Mouse (Mus musculus) left cerebral cortex, postnatal 25 days (tissue): ENCODE measurements at regions not wholly inside any gene's neighbourhood (a gene's known extent, or its start where the extent isn't known, plus 50 kb on each side); places are given as distances from the start of the nearest gene placed in this dataset.
A peak's percentile ranks its signal among the peaks of the same experiment; 100 is the strongest.
"Not testable (repeated sequence)": the region's sequence is repeated elsewhere in the genome, so short reads cannot be mapped to it uniquely, and the experiment has no call there.

Experiments
- DNase-seq, 2 experiments: peaks; one replicate each; pipeline ENCODE4 v3.0.0; 2022; ENCODE audit warnings: low spot score in 2 of 2, mixed read lengths in 1 of 2
- intact Hi-C: fragments of 180-260 bp; cut with DNase I; formaldehyde crosslinking; loops from one replicate; pipeline ENCODE4 v1.15.1; 2025

DNA sequence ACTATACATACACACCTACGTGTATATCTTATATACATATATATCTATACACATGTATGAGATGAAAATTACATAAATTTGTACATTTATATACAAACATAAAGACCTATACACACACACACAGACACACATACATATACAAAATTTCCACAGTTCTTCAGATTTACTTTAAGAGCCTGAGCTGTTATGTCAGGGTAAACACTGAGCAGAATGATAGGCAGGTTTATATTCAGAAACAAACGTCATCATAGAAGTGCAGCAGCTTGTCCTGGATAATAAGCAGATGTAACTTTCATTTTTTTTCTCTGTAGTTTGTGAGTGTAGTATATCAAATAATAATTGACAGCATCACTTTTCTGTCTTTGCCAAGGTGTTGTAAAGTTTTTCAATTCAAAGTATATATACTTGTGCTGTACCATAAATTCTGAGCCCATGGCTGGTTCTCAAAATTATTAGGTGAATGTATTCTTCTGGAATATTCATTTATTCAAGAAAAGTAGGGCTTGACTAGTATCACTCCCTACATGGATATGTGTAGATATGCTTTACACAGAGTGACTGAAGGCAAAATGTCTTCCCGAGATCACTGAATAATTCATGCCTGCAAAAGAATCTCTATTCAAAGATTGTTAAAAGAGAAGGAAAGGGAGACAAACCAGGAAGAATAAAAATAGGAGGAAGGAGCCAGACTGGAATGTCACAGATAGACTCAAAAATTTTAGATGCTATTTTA, 583.8 kb upstream of the Brinp3 start:
- intact Hi-C loops = no loop called here
- no peak for DNase-seq

- no peak for DNase-seq
- intact Hi-C loops = no loop called here
Measured at GRCm38 (mm10) chr1:145935798-145936197, 558.8 kb upstream of the Brinp3 start.

DNA sequence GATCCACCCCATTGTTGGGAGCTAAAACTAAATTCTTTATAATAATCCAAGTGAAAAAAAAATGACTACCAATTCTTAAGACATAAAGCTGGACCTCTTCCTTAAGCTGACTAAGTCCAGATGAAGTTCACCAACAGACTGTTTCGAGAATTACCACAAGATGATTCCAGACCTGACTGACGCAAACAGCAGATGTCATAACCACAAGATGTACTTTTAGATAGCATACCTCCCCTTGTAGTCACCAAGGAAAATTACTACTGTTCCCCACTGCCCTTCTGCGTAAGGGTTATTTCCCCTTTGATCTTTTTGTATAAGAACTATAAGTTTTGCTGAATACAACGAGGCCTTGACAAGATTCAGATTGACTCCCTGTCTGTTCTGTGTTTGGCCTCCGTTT, 536.8 kb upstream of the Brinp3 start:
- intact Hi-C loops, DNase-seq: not testable (repeated sequence)

DNA sequence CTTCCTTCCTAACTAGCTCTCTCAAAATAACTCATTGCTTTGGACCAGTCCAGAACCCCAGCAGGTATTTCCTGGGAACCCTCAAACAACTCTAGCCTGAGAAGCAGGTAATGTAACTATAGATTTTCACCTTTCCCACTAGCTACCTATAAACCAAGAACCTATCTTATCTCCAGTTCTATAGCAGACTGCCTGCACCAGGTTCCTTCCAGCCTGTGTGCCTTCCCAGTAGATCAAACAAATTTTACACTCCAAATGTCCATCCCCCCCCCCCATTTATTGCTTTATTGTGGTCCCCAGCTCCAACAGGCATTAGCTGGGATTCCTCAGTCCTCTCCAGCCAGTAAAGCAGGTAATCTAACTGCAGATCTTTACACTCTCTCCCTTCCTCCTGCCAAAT, 532.3 kb upstream of the Brinp3 start:
- DNase-seq = no peak
- intact Hi-C loops = no loop called here

GRCm38 (mm10) chr1:145968026-145968425, 526.5 kb upstream of the Brinp3 start:
- intact Hi-C loops = no loop called here
- no peak for DNase-seq

GRCm38 (mm10) chr1:145972416-145972815, 522.1 kb upstream of the Brinp3 start:
- no peak for DNase-seq
- intact Hi-C loops = no loop called here

DNA sequence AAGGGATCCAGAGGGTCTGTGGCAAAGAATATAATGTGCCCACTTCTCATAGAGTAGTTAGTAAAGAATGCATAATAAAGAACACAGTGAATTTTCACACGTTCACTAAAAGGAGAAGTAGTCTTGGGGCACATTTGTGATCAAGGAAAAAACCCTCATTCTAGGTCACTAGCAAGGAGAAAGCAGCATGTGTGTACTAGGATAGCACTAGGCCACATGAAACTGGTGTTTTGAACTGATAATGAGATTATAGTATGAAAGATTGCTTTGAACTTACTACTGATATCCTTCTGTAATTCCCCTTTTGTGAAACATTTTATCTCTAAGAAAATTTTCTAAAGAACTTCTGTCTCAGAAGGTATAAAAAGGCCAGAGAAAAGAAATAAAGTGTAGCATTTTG, 492.6 kb upstream of the Brinp3 start:
- intact Hi-C loops = no loop called here
- DNase-seq = no peak

DNA sequence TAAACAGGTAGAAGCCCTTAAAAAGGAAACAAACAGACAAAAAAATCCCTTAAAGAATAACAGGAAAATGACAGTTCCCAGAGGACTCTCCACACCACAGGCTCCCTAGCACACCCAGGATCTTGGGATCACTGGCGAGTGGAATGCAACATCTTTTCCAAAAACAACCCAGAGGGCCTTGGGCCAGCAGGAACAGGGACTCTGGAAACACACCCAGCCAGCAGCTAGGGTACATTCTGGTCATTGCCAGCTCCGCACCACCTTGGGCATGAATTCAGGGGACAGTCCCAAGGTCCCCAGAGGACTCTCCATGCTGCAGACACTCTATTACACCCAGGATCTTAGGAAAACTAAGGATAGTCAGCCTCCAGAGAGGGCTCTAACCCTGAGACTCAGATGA, 479.5 kb upstream of the Brinp3 start:
- intact Hi-C loops = no loop called here
- DNase-seq = no peak

DNA sequence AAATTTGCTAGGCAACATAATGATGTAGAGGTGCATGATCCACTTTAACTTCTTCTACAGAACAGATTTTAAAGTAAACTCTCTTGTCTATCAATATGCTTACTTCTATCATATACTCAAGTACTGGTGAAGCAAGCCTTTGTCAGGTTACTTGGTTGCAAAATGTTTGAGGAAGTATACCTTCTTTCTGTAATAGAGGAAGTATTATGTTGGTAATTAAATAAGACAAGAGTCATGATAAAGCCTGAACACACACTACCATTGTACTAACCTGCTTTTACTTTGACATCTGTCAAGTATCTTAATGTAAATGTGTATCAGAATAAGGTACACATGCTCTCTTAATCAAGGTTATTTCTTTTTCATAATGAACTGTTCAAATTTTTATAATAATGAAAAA, 467.9 kb upstream of the Brinp3 start:
- intact Hi-C loops = no loop called here

GRCm38 (mm10) chr1:146027650-146028049, 466.9 kb upstream of the Brinp3 start:
- intact Hi-C loops = no loop called here
- peak in 1 of 2 experiments; percentile 5 for DNase-seq

More for the DNA sequence above, 467.9 kb upstream of the Brinp3 start:
- no peak for DNase-seq

DNA sequence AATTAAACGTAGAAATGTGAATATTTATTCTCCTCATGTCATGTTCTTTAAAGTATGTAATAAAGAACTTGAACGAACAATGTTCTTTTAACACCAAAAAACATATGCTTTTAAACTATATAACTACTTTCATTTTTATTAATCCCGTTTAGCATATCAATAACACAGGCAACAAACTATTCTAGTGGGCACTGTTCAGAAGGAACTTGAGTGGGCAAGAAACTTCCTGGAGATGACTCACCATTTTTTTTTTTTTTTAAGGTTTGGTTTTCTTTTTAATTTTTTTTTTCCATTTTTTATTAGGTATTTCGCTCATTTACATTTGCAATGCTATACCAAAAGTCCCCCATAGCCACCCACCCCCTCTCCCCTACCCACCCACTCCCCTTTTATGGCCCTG, 462.2 kb upstream of the Brinp3 start:
- intact Hi-C loops, DNase-seq: not testable (repeated sequence)

DNA sequence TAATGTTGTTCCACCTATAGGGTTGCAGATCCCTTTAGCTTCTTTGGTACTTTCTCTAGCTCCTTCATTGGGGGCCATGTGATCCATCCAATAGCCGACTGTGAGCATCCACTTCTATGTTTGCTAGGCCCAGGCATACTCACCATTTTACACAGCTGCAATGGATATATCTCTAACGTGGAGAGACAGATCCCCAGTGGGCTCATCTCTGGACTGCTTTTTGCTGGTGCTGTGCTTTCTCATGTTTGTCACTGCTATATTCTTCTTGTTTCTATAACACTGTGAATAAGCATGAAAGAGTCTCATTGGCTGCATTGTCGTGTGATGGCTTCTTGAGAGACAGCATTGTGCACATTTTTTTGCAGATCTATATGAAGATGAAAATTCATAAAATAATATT, 461.6 kb upstream of the Brinp3 start:
- intact Hi-C loops = not testable (repeated sequence)
- peak in 1 of 2 experiments; percentile 4 for DNase-seq

- intact Hi-C loops = no loop called here
- DNase-seq = peak in 1 of 2 experiments; percentile 16
Measured at GRCm38 (mm10) chr1:146052504-146052903, 442.1 kb upstream of the Brinp3 start.
